Mouse (Mus musculus) liver, embryonic 16.5 days (tissue): Measurements from ENCODE around the gene Olfr403. TPM values are rescaled to one million over a fixed set of nuclear protein-coding genes. Genes with fewer than 3 reads are reported as not detected.

Source experiments
- polyA plus RNA-seq: library from polyadenylated mRNA; unstranded; fragments of >200 nt; fragmentation: Nextera tagmentation; extraction: Ambion mirVana; gene quantifications from 2 replicates; pipeline ENCODE4 v1.2.1, GENCODE M21; 2015

The Olfr403 gene
- polyA plus RNA-seq, 1 experiment from 2014 or later: not detected

Other genes starting within 250 kb of the Olfr403 start
- not detected in 2 replicates for gene Olfr23, start 249.6 kb upstream of the Olfr403 start, polyA plus RNA-seq
- gene Olfr397, start 225.4 kb upstream of the Olfr403 start, polyA plus RNA-seq: not detected in 2 replicates
- gene Olfr398, start 195.8 kb upstream of the Olfr403 start, polyA plus RNA-seq: not detected in 2 replicates
- gene Olfr139, start 129.7 kb upstream of the Olfr403 start, polyA plus RNA-seq: not detected in 2 replicates
- gene Olfr399, start 129.6 kb upstream of the Olfr403 start, polyA plus RNA-seq: not detected in 2 replicates
- not detected in 2 replicates for gene Zfp616, start 116.3 kb upstream of the Olfr403 start, polyA plus RNA-seq
- gene Olfr401, start 72.5 kb upstream of the Olfr403 start, polyA plus RNA-seq: not detected in 2 replicates
- not detected in 2 replicates for gene Olfr402, start 32.7 kb upstream of the Olfr403 start, polyA plus RNA-seq
- gene Olfr43, start 25.1 kb downstream of the Olfr403 start, polyA plus RNA-seq: not detected in 2 replicates
- not detected in 2 replicates for gene Olfr406, start 73.6 kb downstream of the Olfr403 start, polyA plus RNA-seq
- gene Olfr59, start 97.5 kb downstream of the Olfr403 start, polyA plus RNA-seq: not detected in 2 replicates
- gene Olfr410, start 151.8 kb downstream of the Olfr403 start, polyA plus RNA-seq: not detected in 2 replicates
- not detected in 2 replicates for gene Olfr411, start 166.4 kb downstream of the Olfr403 start, polyA plus RNA-seq
- not detected in 2 replicates for gene Olfr412, start 175.8 kb downstream of the Olfr403 start, polyA plus RNA-seq